Mouse (Mus musculus) G1E (cell line): ENCODE data around the gene F5.

Experiments
- CTCF ChIP-seq: IDR thresholded peaks from 2 replicates; pipeline ENCODE4 v1.5.1; 2012; ENCODE audit warnings: low read depth, low read length, inconsistent platforms, mixed read lengths
- GATA1 ChIP-seq: IDR thresholded peaks from 2 replicates; pipeline ENCODE4 v1.6.1; 2012; ENCODE audit warnings: borderline replicate concordance, low read length, inconsistent platforms, mixed read lengths

DNA sequence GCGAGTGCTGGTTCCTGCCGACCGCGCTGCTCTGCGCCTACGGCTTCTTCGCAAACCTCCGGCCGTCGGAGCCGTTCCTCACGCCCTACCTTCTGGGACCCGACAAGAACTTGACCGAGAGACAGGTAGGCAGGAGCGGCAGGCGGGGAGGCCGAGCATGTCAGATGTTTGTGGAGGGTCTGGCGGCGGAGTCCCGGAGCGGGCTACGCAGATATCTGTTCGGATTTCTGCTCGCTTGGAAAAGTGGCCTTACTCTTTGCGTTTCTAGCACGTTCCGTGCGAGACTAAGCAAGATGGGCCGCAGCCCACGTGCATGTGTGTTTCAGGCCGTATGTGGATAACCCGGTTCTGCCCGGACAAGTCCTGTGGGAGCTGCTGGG, 97.7 kb downstream of the F5 start:
- TF ChIP-seq CTCF (no peak), GATA1 (no peak)
